Mouse (Mus musculus) lung, postnatal 4 days (tissue): ENCODE results near the gene Tbl1xr1.
A peak's percentile ranks its signal among the peaks of the same experiment; 100 is the strongest.

Experiments used
- DNase-seq, 2 experiments: peaks; one replicate each; pipeline ENCODE4 v3.0.0; 2021

The Tbl1xr1 gene

GRCm38 (mm10) chr3:22090431-22091265, 14.2 kb downstream of the Tbl1xr1 start:
- peak; percentile 28 to 36 for DNase-seq

GRCm38 (mm10) chr3:22091266-22091550, 14.8 kb downstream of the Tbl1xr1 start:
- DNase-seq, result no peak

- DNase-seq, result no peak
Observed at GRCm38 (mm10) chr3:22091681-22092080, 15.2 kb downstream of the Tbl1xr1 start.

GRCm38 (mm10) chr3:22092784-22093183, 16.3 kb downstream of the Tbl1xr1 start:
- DNase-seq, result no peak

GRCm38 (mm10) chr3:22103986-22104515, 27.6 kb downstream of the Tbl1xr1 start:
- DNase-seq, result no peak

- DNase-seq, result no peak
Observed at GRCm38 (mm10) chr3:22105471-22105870, 29.0 kb downstream of the Tbl1xr1 start.

GRCm38 (mm10) chr3:22108013-22108412, 31.6 kb downstream of the Tbl1xr1 start:
- DNase-seq, result no peak

- no peak for DNase-seq
Observed at GRCm38 (mm10) chr3:22109651-22110050, 33.2 kb downstream of the Tbl1xr1 start.

- DNase-seq, result no peak
Observed at GRCm38 (mm10) chr3:22113773-22114172, 37.3 kb downstream of the Tbl1xr1 start.

- no peak for DNase-seq
Observed at GRCm38 (mm10) chr3:22115221-22115620, 38.8 kb downstream of the Tbl1xr1 start.

- no peak for DNase-seq
Observed at GRCm38 (mm10) chr3:22115678-22116077, 39.2 kb downstream of the Tbl1xr1 start.

GRCm38 (mm10) chr3:22116188-22116587, 39.7 kb downstream of the Tbl1xr1 start:
- DNase-seq, result no peak

GRCm38 (mm10) chr3:22121741-22122140, 45.3 kb downstream of the Tbl1xr1 start:
- DNase-seq, result no peak

GRCm38 (mm10) chr3:22123145-22123544, 46.7 kb downstream of the Tbl1xr1 start:
- no peak for DNase-seq

- DNase-seq, result no peak
Observed at GRCm38 (mm10) chr3:22126251-22126826, 49.9 kb downstream of the Tbl1xr1 start.

GRCm38 (mm10) chr3:22131277-22131676, 54.8 kb downstream of the Tbl1xr1 start:
- no peak for DNase-seq

GRCm38 (mm10) chr3:22133626-22134025, 57.2 kb downstream of the Tbl1xr1 start:
- DNase-seq, result no peak

- no peak for DNase-seq
Observed at GRCm38 (mm10) chr3:22137793-22138579, 61.5 kb downstream of the Tbl1xr1 start.

GRCm38 (mm10) chr3:22138580-22139099, 62.2 kb downstream of the Tbl1xr1 start:
- no peak for DNase-seq

GRCm38 (mm10) chr3:22140111-22140658, 63.7 kb downstream of the Tbl1xr1 start:
- no peak for DNase-seq

GRCm38 (mm10) chr3:22141984-22142719, 65.7 kb downstream of the Tbl1xr1 start:
- DNase-seq, result no peak
